Mouse (Mus musculus) brain, embryonic 14.5 days (tissue): Measurements from ENCODE around the gene Rnf157. TPM values are rescaled to one million over a fixed set of nuclear protein-coding genes. Genes with fewer than 3 reads are reported as not detected.

Source experiments
- DNase-seq: peaks from one replicate; pipeline ENCODE4 v3.0.0-alpha.2; 2011; ENCODE audit warnings: low read depth
- CTCF ChIP-seq: fragments of 200-500 bp; IDR thresholded peaks from 2 replicates; pipeline ENCODE4 v1.5.1; 2012; ENCODE audit warnings: inconsistent platforms, mild to moderate bottlenecking, moderate library complexity, borderline replicate concordance; ENCODE audit not compliant: insufficient read depth, insufficient read length; ENCODE audit errors: extremely low read depth
- POLR2A ChIP-seq: fragments of 200-500 bp; IDR thresholded peaks from 2 replicates; pipeline ENCODE4 v1.6.1; 2012; ENCODE audit warnings: mild to moderate bottlenecking, inconsistent platforms, borderline replicate concordance; ENCODE audit not compliant: poor library complexity, insufficient read depth, insufficient read length, severe bottlenecking; ENCODE audit errors: extremely low read depth
- polyA plus RNA-seq: library from polyadenylated mRNA; depleted of rRNA; stranded (reverse); fragments of >200 nt; gene quantifications from 2 replicates; pipeline ENCODE4 v1.2.3, GENCODE M21; 2012; rRNA removed

The Rnf157 gene
- polyA plus RNA-seq: 59.5 and 97.3 TPM in 2 replicates

DNA sequence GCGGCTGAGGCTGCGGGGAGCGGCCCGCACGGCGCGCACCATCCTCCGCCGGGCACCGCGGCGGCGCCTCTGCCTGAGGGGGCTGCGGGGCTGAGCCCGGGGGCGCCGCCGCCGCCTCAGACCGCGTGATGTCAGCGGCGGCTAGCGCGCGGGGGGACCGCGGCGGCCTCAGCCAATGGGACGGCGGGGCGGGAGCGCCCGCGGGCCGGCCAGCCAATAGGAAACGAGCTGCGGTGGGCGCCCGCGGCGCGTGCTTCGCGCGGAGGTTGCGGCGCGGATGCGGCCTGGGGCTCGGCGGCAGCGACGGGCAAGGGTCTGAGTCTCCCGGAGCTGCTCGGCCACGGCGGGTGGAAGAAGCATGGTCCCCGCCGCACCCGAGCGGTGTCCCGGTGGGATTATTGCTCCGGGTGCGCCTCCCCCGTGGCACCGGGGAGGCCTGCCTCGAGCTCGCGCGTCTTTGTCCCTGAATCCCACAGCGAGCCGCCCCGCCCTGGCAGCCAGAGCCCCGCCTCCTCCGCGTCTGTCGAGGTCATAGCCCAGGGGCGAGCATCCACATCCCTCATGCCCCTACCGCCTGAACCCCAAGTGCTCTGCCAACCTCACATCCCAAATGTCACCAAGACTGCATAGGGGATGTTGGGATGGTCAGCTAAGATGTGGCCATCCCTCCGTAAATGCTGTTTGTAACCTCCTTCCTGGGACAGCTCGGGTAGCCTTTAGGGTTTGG lies at the start of gene Rnf157:
Gene Rnf157 (minus strand): TSS at position 129 of the 727 bp plus-strand sequence.
- DNase-seq: peak; percentile 95
- TF ChIP-seq CTCF (no peak), POLR2A (peak; percentile 88)

DNA sequence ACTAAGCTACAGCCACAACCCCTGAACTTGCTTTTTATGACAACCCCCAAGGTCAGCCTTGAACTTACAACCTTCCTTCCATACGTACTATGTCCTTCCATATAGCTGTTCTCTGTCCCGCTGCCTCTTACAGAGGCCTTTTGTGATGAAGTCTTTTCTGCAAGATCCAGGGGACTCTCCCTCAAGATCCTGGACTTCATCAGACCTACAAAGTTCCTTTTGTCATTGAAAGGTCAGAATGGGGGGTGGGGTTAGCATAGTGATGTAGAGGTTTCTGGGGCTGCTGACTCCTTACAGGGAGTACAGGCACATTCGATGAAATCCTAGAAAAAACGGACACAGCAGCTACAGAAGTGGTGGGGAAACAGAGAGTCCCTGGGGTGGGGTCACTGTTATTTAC lies 47.0 kb upstream of the Rnf157 start:
- TF ChIP-seq POLR2A (no peak), CTCF (no peak)
- no peak for DNase-seq

DNA sequence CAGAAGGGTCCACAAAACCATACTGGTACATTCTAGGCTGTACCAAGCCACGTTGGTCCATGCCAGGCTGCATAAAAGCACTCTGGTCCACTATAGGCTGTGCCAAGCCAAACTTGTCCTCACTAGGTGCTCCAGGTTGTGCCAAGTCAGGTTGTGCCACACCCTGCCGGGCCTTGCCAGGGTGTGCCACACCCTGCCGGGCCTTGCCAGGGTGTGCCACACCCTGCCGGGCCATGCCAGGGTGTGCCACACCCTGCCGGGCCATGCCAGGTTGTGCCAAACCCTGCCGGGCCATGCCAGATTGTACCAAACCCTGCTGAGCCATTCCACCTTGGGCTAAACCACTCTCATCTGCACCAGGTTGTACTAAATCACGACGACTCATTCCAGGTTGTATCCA lies 43.4 kb upstream of the Rnf157 start:
- no peak for DNase-seq
- TF ChIP-seq CTCF (no peak), POLR2A (no peak)

DNA sequence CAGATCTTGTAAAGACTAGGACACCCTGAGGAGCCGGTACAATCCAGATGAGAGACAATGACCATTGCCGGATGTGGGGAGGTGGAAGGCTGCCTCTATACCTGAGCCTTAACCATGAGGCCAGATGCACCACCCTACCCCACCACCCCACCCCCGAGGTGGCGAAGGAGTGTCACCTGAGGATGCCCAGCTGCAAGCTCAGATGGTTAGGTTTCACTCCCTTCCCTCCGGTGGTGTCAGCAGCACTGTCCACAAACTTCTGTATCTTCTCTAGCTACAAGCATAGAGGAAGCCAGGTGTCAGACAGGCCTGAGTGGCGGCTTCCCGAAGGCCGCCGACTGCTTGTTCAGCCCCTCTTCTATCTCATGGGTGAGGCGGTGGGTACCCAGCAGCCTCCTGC lies 41.1 kb upstream of the Rnf157 start:
- TF ChIP-seq POLR2A: no peak
- DNase-seq: no peak

DNA sequence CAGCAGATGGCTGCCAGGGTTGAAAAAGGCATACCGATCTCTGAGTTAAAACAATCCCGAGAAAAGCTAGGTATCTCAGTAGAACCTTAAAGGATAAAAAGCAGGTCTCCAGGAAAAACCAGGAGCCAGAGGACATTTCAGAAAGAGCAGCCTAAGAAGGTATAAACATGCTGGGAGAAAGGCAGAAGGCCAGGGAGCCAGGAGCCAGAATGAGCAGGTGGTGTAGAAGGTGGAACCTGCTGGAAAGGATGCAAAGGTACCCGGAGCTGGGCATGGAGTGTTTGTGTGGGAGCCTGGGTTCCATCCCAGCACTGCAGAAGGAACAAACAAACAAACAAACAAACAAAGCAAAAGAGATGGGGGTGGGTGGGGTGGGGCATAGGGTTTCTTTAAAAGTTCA lies 36.5 kb upstream of the Rnf157 start:
- DNase-seq: no peak
- TF ChIP-seq CTCF (no peak), POLR2A (no peak)

DNA sequence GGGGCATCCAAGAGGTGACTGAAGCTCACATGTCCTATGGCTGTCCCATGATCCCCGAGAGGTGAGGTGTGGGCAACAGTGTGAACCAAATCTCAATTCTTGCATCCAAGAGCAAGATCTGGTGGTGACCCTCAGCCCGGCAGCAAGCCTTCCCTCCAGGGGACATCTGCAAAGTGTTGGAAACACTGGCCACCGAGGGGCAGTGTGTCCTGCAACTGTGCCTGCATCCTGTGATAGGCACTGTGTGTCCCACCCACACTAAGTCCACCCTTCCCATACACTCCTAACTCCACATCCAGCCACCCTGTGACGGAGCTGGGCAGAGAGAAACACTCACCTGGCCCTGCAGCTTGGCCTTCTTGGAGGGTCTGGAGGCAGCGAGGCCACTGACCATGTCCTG lies 35.0 kb upstream of the Rnf157 start:
- DNase-seq: no peak
- no peak for TF ChIP-seq POLR2A
- TF ChIP-seq CTCF: 0 out of 2 replicates have a peak, but pooled peaks have one; percentile 2

DNA sequence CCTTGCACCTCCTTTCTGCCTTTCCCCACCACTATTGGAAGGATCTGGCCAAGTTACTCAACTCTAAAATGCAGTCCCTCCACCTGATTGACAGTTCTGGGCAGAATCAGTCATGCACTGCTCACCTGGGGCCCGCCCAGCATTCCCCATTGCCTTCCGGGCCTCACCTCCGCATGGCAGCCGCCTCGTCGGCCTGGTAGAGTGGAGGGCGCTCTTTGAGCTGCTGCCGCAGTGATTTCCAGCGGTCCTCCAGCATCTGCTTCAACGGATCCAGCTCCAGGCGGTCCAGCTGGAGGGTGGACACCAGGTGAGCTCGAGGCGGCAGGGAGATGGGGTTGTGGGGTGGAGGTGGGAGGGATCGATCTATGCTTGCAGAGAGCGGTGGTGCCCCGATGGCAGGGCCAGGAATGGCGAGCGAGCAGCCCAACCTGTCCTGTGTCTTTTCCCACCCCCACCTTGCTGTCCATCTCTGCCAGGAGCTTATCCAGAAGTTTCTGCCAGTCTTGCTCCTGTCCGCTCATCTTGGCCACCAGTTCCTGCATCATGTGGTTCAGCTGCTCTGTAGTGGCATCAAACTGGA lies 33.6 kb upstream of the Rnf157 start:
- TF ChIP-seq CTCF (no peak), POLR2A (no peak)
- no peak for DNase-seq

DNA sequence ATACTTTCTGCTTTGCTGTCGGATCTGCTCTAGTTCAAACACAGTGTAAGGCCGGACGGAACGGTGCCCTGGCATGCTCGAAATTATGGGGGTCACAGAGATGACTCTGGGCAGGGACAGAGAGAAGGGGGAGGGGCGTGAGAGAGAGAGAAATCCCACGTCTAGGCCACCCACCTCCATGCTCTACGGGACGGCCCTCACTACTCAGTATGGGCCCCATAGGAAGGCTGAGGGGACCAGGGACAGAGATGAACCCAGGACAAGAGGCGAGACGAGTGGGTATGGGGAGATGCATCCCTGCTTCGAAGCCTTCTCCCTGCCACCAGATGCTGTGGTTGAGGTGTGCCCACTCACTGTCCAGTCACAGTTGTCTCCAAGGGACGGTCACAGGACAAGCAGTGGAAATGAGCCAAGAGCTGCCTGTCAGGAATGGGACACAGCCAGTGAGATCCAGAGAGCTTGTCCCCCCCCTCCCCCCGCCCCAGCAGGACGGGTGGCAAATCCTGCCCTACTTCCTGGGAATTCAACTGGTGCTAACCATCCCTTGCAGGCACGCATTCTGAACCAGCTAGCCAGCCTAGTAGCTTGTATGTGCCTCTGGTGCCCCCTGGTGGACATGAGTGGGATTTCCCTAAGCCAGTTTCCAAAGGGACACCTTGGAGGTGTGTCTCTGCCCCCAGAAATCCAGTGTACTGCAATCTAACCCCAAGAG lies 32.9 kb upstream of the Rnf157 start:
- peak; percentile 92 for DNase-seq
- TF ChIP-seq CTCF: peak; percentile 96
- no peak for TF ChIP-seq POLR2A

DNA sequence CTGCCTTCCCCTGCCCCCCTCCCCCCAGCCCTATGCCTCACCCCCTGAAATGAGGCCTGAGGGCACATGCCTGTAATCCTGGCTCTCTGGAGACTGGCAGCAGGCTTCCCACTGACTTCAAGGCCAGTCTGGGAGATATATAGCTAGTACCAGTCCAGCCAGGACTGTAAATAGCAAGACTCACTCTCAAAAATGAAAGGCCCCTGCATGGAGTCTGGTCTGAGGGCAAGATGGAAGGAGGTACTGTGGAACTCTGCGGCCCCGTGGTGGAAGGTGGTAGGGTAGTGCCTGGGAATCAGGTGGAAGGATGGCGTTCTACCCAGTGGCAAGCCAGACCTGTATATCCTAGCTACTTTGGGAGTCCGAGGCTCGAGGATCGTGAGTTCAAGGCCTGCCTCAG lies 31.1 kb upstream of the Rnf157 start:
- DNase-seq: no peak
- no peak for TF ChIP-seq CTCF
- TF ChIP-seq POLR2A: no peak

DNA sequence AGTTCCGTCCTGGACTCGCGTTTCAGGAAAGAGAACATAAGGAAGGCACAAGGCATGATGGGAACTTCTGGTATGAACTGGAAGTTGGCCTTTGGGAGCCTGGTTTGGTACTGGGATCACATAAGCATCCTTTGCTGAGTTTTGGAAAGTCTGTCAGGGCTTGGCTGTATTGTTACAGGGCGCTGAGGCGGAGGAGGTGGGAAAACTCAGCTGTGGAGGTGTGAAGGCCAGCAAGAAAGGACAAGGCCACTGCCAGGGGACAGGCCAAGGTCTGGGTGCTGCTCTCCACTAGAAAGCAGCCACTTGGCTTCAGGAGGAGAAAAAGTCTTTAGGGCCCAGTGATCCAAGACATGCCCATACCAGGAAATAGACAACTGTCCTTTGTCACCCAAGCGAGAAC lies 30.5 kb upstream of the Rnf157 start:
- no peak for DNase-seq
- TF ChIP-seq CTCF: no peak
- no peak for TF ChIP-seq POLR2A

DNA sequence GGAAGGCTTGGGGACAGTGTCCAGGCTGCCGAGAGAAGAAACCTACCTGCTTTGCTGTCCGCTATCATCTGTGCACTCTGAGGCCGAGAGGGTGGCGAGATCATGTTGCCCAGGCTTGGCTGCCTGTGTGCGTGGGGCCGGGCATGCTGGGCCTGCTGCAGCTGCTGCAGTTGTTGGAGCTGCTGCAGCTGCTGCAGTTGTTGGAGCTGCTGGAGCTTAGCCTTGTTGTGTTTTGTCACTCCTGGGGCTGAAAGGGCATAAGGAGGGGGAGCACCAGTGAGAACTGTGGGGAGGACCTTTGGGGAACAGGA lies 30.0 kb upstream of the Rnf157 start:
- no peak for TF ChIP-seq CTCF
- no peak for TF ChIP-seq POLR2A
- no peak for DNase-seq

DNA sequence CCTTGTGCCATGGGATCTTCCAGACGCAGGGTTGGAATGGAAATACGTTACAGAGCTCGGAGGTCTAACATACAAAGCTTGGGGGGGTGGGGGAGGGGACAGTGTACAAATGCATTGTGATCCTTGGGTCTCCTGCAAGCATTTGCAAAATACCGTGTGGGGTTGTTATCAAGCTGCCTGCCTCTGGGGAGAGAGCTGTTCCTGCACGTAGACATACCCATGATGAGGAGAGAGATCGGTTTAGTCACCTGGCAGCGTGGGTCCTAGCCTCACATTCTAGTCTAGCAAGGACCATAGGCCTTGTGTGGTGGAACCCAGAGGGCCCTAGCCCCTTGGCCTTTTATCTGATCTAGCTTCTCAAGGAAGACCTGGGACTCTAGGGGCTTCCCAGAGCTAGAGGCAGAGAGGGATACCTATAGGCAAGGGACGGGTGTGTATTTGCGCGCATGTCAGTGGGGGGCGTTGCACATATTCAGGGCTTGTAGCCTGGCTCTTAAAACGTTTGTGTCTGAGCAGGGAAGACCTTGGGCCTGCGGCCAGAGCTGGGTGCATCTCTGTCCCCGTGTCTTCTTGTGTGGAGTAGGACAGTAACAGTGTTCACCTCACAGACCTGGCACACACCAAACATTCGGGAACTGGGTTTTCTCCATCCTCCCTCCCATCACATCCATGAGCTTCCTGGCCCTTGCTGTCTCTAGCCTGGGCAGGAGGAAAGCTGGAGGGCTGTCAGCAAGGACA lies 29.5 kb upstream of the Rnf157 start:
- no peak for TF ChIP-seq POLR2A

More for the DNA sequence above, 29.5 kb upstream of the Rnf157 start:
- DNase-seq: no peak
